Mouse (Mus musculus): ENCODE measurements around the gene Ciart. TPM values are rescaled to one million over a fixed set of nuclear protein-coding genes. Genes with fewer than 3 reads are reported as not detected.

The Ciart gene
- polyA plus RNA-seq, 1 experiment from 2014 or later: 1.1 TPM

- no peaks in the 10 kb centered on the region for H3K9me3 ChIP-seq (replicated peaks; ENCODE audit: low read length)
- H3K4me3 ChIP-seq (replicated peaks; ENCODE audit: low read depth, low read length): peak overlapping the region; percentile 50
- peak overlapping the region; percentile 60 for H3K4me2 ChIP-seq (ENCODE audit: low read length)
- no peak for DNase-seq (ENCODE audit: low spot score)
- WGBS: 9% methylated on average over 7 of the region's 7 CpGs
- ATAC-seq (replicated peaks; ENCODE audit: low FRiP score, low read depth): no peak
- H3K36me3 ChIP-seq (ENCODE audit: insufficient read depth, low read length): no peaks in the 10 kb centered on the region
- peaks cover 22% of the 10 kb centered on the region for H3K4me1 ChIP-seq (replicated peaks; ENCODE audit: insufficient read depth, low read length)
- peak overlapping the region; percentile 64; the same call in 1 of the 2 replicates for H3K9ac ChIP-seq (ENCODE audit: low read depth, low read length)
- H3K27ac ChIP-seq: peak overlapping the region; percentile 83
- no peak for TF ChIP-seq CTCF (IDR thresholded peaks at IDR 0.05; ENCODE audit: low read depth)
- H3K27me3 ChIP-seq (ENCODE audit: insufficient read depth, low read length): no peaks in the 10 kb centered on the region
Measured at GRCm38 (mm10) chr3:95893126-95893525, 11.1 kb upstream of the Ciart start.

GRCm38 (mm10) chr3:95892066-95893052, 10.3 kb upstream of the Ciart start:
- Histone ChIP-seq H3K4me1 (replicated peaks; ENCODE audit: insufficient read depth, low read length) (peaks cover 22% of the 10 kb centered on the region), H3K9ac (ENCODE audit: low read depth, low read length) (no peak overlapping the region), H3K4me3 (replicated peaks; ENCODE audit: low read depth, low read length) (0 out of 2 replicates have a peak overlapping the region, but pooled peaks have one; percentile 28), H3K36me3 (ENCODE audit: insufficient read depth, low read length) (no peaks in the 10 kb centered on the region), H3K27ac (peak overlapping the region; percentile 88), H3K9me3 (replicated peaks; ENCODE audit: low read length) (no peaks in the 10 kb centered on the region), H3K4me2 (ENCODE audit: low read length) (peak overlapping the region; percentile 60), H3K27me3 (ENCODE audit: insufficient read depth, low read length) (no peaks in the 10 kb centered on the region)
- 24% methylated on average over 11 of the region's 11 CpGs for WGBS
- no peak for TF ChIP-seq CTCF (IDR thresholded peaks at IDR 0.05; ENCODE audit: low read depth)
- no peak for ATAC-seq (replicated peaks; ENCODE audit: low FRiP score, low read depth)
- no peak for DNase-seq (ENCODE audit: low spot score)

GRCm38 (mm10) chr3:95891211-95892065, 9.4 kb upstream of the Ciart start, which contains the start of gene BC028528:
BC028528 (minus strand) TSS chr3:95892005.
- H3K36me3 ChIP-seq (ENCODE audit: insufficient read depth, low read length): 0 out of 2 replicates have a peak, but pooled peaks cover 3% of the 10 kb centered on the region
- H3K27ac ChIP-seq: peak within 1 kb of the TSS; percentile 88
- peaks cover 22% of the 10 kb centered on the region for H3K4me1 ChIP-seq (replicated peaks; ENCODE audit: insufficient read depth, low read length)
- no peak for TF ChIP-seq CTCF (IDR thresholded peaks at IDR 0.05; ENCODE audit: low read depth)
- no peaks in the 10 kb centered on the region for H3K27me3 ChIP-seq (ENCODE audit: insufficient read depth, low read length)
- 17% methylated on average over 12 of the region's 12 CpGs for WGBS
- H3K4me3 ChIP-seq (replicated peaks; ENCODE audit: low read depth, low read length): peak within 1 kb of the TSS; percentile 28
- peak within 1 kb of the TSS; percentile 52 for H3K9ac ChIP-seq (ENCODE audit: low read depth, low read length)
- peak; percentile 88 for DNase-seq (ENCODE audit: low spot score)
- H3K4me2 ChIP-seq (ENCODE audit: low read length): peak within 1 kb of the TSS; percentile 54
- ATAC-seq (replicated peaks; ENCODE audit: low FRiP score, low read depth): no peak
- H3K9me3 ChIP-seq (replicated peaks; ENCODE audit: low read length): no peaks in the 10 kb centered on the region

GRCm38 (mm10) chr3:95889664-95890063, 7.6 kb upstream of the Ciart start:
- WGBS: 79% methylated on average over 3 of the region's 3 CpGs
- DNase-seq (ENCODE audit: low spot score): no peak
- peaks cover 19% of the 10 kb centered on the region for H3K4me1 ChIP-seq (replicated peaks; ENCODE audit: insufficient read depth, low read length)
- ATAC-seq (replicated peaks; ENCODE audit: low FRiP score, low read depth): no peak
- H3K36me3 ChIP-seq (ENCODE audit: insufficient read depth, low read length): 0 out of 2 replicates have a peak, but pooled peaks cover 3% of the 10 kb centered on the region
- H3K4me2 ChIP-seq (ENCODE audit: low read length): no peak overlapping the region
- no peaks in the 10 kb centered on the region for H3K9me3 ChIP-seq (replicated peaks; ENCODE audit: low read length)
- H3K4me3 ChIP-seq (replicated peaks; ENCODE audit: low read depth, low read length): no peak overlapping the region
- no peak overlapping the region for H3K27ac ChIP-seq
- H3K9ac ChIP-seq (ENCODE audit: low read depth, low read length): no peak overlapping the region
- no peaks in the 10 kb centered on the region for H3K27me3 ChIP-seq (ENCODE audit: insufficient read depth, low read length)
- TF ChIP-seq CTCF (IDR thresholded peaks at IDR 0.05; ENCODE audit: low read depth): no peak

- Histone ChIP-seq H3K9me3 (replicated peaks; ENCODE audit: low read length) (no peaks in the 10 kb centered on the region), H3K4me2 (ENCODE audit: low read length) (no peak overlapping the region), H3K27me3 (ENCODE audit: insufficient read depth, low read length) (no peaks in the 10 kb centered on the region), H3K9ac (ENCODE audit: low read depth, low read length) (no peak overlapping the region), H3K36me3 (ENCODE audit: insufficient read depth, low read length) (0 out of 2 replicates have a peak, but pooled peaks cover 3% of the 10 kb centered on the region), H3K4me1 (replicated peaks; ENCODE audit: insufficient read depth, low read length) (peaks cover 20% of the 10 kb centered on the region), H3K4me3 (replicated peaks; ENCODE audit: low read depth, low read length) (no peak overlapping the region), H3K27ac (no peak overlapping the region)
- no peak for TF ChIP-seq CTCF (IDR thresholded peaks at IDR 0.05; ENCODE audit: low read depth)
- DNase-seq (ENCODE audit: low spot score) (no peak), ATAC-seq (replicated peaks; ENCODE audit: low FRiP score, low read depth) (0 out of 2 replicates have a peak, but pooled peaks have one; percentile 38)
- WGBS: 38% methylated on average over 4 of the region's 4 CpGs
Measured at GRCm38 (mm10) chr3:95887596-95887995, 5.5 kb upstream of the Ciart start.

- H3K9ac ChIP-seq (ENCODE audit: low read depth, low read length): no peak overlapping the region
- TF ChIP-seq CTCF (IDR thresholded peaks at IDR 0.05; ENCODE audit: low read depth): no peak
- H3K4me2 ChIP-seq (ENCODE audit: low read length): no peak overlapping the region
- DNase-seq (ENCODE audit: low spot score) (no peak), ATAC-seq (replicated peaks; ENCODE audit: low FRiP score, low read depth) (no peak)
- H3K27me3 ChIP-seq (ENCODE audit: insufficient read depth, low read length): no peaks in the 10 kb centered on the region
- H3K9me3 ChIP-seq (replicated peaks; ENCODE audit: low read length): no peaks in the 10 kb centered on the region
- 63% methylated on average over 5 of the region's 5 CpGs for WGBS
- H3K4me1 ChIP-seq (replicated peaks; ENCODE audit: insufficient read depth, low read length): peaks cover 6% of the 10 kb centered on the region; the same call in 1 of the 2 replicates
- no peak overlapping the region for H3K27ac ChIP-seq
- H3K4me3 ChIP-seq (replicated peaks; ENCODE audit: low read depth, low read length): no peak overlapping the region
- 0 out of 2 replicates have a peak, but pooled peaks cover 3% of the 10 kb centered on the region for H3K36me3 ChIP-seq (ENCODE audit: insufficient read depth, low read length)
Measured at GRCm38 (mm10) chr3:95884400-95884799, 2.3 kb upstream of the Ciart start.

All from kidney, postnatal 0 days (tissue).